Mouse (Mus musculus) frontal cortex, postnatal 25 days (tissue): ENCODE data around the gene Tnr.
A peak's percentile ranks its signal among the peaks of the same experiment; 100 is the strongest.

Experiments
- DNase-seq, 2 experiments: peaks; one replicate each; pipeline ENCODE4 v3.0.0; 2022; ENCODE audit warnings: low spot score in 2 of 2

Gene Tnr

DNA sequence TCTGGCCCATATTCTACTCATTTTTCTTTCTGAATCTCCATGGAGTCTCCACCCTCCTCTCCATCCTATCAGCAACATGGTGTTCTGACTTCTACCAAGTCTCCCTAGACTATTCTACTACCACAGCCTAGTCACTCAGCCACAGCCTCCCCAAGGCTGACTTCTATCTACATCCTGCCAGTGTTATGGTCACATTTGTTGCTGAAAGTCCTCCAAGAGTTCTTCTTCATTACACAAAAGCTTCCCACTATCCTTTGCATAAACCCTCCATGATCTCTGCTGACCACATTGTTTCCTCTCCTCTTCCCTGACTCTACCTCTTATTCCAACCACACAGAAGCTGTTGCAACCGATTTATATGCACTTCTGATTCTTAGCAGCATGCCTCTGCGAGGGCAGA is 272.5 kb downstream of the Tnr start:
- no peak for DNase-seq

DNA sequence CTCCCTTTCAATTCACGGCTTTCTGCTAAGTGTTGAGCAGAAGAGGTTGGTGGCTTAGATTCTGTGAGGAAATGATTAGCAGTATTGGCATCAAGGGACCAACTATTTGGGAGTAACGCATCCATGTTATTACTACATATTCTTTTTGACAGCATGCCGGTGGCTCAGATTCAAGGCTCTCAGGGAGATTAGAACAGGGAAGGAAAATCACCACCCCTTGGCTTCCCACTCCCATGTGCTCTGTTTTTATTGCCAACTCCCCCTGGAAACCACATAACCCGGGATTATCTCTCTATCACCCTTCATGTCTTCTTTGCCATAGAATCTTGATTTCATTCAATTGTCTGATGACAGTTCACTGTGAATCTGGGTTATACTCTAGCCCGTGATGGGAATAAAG is 276.8 kb downstream of the Tnr start:
- no peak for DNase-seq

DNA sequence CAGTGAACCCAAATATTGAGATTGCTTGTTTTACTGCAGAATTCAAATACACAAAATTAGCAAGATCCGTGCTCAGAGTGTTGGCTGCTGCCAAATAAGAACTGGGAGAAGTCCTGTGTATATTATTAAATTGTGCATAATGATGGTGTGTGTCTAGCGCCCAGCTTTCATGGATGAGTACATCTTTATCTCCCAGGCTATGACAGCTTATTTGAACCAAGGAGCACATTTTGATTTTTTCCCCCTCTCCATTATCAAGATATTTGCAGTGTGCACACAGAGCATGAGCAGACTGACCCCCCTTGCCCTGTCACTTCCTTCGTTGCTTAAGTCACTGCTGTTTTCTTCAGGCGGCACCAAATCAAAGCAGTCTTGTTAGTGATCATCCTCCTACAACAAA is 278.2 kb downstream of the Tnr start:
- DNase-seq: no peak

DNA sequence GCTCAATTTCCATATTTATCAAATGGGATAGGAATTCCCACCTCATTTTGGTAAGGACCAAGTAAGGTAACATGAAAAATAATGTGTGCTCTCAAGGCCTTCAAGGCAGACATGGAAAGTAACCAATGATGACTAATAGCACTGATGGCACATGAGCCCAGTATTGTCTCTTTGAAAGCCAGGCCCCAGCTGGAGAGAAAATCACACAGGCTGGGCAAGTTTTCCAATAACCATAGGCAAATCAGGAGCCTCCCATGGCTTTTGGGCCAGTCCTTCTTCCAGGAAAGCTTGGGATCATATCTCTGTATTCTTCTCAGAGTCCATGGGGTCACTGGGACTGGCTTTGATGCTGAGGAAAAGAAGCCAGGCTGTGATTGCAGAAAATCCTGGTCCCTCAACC is 280.1 kb downstream of the Tnr start:
- no peak for DNase-seq

DNA sequence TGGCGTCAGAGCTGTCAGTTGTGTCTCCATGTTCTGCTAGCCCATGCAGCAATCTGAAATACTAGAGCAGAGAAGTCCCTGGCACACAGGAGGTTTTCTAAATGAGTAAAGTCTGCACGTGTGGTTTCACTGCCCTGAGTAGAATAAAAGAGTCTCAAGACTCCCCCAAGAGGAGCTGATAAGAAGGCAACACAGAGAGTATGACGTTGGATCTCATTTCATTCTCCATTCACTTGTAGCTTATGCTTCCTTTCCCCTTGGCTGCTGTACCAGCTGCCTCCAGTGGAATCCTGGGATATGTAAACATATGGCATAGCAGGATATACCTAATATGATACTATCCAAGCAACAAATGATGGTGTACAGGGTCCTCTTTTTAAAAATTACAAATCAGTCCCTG is 285.9 kb downstream of the Tnr start:
- DNase-seq: no peak

DNA sequence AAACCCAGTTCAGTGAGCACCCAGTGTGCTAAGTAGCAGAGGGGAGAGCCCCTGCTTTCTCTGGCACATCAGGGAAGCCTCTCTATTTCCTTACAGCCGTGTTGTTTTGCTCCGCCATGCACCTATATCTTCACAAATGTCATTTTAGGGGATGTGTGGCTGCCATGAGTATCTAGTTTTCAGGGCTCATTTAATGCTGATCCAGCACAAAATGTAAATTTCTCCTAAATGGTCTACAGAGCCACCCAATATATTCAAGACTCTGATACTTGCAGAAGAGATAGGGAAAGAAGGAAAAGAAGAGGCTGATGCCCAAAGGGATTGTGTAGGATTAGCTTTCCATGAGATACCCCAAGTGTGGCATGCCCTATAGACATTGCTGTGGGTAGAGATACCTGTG is 288.2 kb downstream of the Tnr start:
- no peak for DNase-seq

DNA sequence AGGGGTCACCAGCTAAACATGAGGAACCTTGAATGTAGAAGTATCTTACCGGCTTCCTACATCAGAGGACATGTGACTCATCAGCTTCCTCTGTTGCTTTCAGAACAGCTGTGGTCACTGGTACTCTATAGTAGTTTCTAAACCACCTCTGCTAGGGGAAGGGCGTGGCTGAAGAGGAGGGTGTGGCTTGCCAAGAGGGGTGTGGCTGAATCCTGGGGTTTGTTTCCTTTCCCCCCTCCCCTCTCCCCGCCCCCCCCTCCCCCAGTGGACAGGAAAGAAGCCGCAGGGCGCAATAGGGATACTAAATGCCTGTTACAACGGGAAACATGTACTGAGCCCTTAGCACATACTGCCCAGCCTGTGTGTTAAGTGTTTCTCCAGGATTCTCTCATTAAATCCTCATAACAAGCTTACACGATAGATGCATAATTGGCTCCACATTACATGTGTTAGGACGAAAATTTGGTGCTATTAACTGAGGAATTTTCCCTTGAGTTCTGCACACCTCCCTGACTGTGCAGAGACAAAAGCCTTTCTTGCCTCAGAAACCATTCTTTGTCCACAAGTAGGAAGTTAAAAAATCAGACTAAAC is 289.3 kb downstream of the Tnr start:
- DNase-seq: no peak

DNA sequence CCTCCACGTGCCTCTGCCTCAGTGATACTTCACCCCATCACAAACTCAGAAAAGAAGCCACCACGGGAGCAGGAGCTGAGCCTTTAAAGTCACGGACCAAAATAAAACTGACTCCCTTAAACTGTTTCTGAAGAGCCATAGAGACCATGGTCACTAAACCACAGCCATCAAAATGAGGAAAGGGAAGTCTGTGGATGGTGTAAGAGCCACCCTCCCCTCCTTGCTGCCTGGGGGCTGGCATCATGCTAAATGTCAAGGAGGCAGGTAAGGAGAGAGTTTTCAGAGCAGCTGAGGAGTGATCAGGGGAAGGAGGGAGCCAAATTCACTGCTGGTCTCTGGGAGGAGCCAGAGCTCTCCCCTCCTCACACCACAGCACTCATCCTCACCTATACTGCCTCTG is 290.8 kb downstream of the Tnr start:
- DNase-seq: no peak

DNA sequence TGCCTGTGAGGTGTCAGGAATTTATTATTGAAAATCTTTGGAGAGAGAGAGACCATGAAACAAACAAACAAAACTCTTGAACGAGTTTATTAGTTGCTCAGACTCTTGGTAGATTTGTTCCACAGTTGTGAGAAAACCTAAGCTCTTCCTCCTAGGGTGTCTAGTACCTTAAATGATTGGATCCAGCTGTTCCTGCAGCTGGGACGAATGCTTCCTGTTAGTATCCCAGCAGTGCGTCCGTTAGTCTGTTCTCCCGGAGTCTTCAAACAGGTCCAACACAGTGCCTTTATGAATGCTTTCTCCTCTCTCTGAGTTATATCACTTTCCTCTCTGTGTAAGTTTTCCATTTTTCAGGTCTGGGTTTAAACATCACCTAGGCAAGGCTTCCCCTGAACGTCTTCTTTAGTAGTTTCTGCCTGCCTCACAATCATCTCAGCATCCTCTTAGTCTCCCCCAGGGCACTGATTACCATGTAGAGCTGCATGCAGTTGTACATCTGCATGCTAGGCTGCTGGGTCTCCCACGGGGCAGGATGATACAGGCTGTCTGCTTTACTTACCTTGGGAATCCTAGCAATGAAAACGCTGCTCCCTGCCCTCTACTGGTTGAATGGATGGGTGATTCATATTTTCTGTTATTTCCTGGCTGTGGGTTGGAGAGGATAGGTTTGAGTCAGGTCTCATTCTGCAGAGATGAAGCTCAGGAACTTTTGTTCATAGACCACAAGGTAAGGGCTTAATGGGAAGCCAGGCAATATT is 293.2 kb downstream of the Tnr start:
- DNase-seq: no peak

DNA sequence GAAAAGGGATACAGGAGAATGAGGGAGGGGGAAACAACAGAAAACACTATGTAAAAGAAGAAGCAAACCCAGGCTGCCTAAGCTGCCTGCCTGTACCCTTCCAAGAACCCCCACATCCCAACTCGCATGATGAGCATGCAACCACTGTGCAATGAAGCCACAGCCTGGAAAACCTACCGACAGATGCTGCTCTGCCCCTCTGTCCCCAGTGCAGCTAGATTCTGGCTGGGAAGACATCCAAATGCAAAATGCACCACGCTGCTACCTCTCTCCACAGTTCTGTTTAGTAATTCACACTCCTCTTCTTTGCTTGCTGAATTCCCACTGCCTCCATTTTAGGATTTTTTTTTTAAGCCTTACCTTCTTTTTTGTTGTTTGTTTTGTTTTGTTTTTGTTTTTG is 295.9 kb downstream of the Tnr start:
- peak in 1 of 2 experiments; percentile 17 for DNase-seq

DNA sequence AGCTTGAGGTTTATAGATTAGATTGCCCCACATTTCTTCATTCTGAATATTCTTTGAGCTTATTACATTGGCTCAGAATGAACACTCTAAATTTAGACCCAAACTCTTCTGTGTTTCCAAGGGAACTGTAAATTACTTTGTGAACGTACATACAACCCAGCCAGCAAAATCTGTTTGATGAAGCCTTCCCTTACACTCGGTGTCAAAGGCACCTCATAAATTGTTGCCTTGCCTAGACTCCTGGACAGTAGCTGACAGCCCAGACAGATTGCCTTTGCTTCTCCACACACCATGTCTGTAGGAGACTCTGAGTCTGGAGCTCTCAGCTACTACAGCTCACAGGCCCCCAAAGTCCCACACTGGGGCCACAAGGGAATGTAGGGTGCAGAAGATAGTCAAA is 298.8 kb downstream of the Tnr start:
- no peak for DNase-seq

DNA sequence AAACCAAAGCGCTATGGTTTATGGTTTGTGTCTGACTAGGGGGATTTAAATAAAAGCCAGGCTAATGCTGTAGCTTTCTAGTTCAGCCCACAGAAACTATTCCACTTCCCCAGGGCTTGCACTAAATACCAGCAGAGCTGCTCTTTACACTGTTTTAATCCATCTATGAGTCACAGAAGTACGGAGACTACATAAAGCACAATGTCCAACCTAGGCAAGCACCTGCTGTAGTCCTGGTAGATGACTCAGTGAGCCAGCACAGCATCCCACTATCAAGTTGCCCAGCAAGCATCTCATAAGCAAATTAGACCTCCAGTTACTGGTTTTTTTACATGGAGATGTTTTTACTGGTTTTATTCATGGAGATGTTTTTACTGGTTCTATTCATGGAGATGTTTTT is 305.0 kb downstream of the Tnr start:
- no peak for DNase-seq

DNA sequence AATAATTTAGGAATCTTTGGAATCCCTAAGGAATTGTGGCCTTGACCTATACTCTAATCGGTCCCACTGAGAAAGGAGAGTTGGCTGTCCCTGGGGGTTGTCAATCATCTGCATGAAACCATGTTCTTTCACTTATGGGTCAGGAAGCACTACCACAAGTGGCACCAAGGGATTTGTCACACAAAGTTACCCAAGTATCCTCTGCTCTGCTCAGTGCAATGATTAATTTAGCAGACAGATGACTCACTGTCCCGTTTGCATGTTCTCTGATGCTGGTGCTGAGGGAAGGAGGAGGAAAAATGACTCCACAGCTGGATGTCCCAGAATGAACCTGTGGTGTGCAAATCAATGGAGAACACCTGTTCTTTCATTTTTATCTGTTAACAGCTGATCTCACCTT is 309.6 kb downstream of the Tnr start:
- DNase-seq: no peak

DNA sequence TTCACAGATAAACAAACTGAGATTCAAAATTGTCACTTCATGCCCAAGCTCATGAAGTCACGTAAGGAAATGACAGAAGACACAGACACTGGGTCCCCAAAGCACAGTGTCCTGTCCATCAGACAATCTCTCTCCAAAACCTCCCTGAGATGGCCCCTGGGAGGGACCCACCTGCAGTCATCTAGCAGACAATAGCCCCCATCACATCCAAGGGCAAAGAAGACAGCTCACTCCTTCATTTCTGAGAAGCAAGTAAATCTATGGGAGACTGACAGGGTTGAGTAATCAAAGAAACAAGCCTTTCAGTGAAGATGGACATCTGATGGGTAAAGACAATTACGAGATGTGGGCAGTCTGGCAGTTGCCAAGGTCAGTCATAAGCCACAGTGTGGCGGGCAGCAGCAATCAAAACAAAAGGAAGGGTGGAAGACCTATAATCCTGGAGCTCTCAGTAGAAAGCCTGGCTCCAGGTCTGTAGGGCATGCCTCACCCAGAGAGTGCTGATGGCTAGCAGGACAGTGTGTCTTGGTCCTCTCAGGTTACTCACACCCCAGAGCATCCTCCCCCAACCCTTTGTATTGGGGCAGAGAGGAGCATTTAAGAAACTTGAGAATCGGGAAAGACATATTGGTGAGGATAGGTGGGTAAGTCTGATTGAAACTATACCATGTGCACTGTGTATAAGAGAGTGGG is 310.2 kb downstream of the Tnr start:
- DNase-seq: no peak

DNA sequence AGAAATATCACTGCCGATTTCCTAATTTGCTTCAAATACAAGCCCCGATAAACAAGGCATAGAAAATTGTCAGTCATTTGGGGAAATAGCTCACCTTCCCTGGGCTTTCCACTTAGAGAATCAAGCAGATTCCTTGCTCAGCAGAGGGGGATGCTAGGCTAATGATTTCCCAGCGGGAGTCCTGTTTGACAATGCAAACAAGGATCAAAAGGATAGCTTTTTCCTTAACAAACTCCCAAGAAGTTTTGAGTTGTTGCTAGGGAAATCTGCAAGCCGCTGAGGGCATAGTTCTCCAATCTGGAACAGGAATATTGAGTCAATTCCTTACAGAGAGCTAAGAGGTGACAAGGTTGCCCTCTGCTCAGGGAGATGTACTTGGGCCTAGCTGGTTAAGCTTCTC is 311.6 kb downstream of the Tnr start:
- DNase-seq: no peak

DNA sequence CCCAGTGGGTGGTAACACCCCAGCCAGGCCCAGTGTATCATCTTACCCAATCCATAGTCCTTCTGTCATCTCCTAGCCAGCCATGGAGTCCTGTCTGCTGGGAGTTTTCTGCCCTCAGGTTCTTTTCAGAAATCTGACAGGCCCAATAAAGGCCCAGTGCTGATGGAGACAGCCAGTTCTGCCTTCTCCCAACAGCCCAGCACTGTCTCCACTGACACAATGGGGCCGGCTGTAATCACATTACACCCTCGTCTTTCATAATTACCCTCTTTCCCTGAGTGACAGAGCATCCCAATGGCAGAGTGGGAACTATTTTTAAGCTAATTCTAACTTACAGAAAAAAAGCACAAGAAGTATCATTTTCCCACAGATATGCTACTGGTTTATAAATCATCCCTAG is 316.8 kb downstream of the Tnr start:
- DNase-seq: no peak

DNA sequence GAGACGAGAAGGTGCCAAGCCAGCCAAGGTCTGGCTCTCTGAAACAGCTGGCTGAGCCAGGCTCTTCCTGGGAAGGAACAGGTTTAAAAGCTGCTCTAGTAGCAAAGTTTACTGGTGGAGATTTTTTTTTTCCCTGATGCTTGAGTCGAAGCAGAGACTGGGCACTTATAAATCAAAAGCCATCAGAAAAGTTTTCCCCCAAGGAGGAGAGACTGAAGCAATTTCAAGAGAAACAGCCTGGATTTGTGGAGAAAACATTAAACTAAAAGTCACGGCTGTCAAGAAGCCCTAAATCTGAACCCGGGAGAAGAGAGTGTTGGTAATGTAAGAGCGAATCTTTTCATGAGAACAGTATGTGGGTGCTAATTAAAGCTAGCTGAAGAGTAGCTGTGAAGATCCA is 319.3 kb downstream of the Tnr start:
- no peak for DNase-seq

DNA sequence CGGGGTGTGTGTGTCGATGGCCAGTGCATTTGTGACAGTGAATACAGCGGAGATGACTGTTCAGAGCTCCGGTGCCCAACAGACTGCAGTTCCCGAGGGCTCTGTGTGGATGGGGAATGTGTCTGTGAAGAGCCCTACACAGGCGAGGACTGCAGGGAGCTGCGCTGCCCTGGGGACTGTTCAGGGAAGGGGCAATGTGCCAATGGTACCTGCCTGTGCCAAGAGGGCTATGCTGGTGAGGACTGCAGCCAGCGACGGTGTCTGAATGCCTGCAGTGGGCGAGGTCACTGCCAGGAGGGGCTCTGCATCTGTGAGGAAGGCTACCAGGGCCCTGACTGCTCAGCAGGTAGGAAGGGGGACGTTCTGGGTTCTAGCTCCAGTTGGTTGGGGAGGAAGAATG is 328.5 kb downstream of the Tnr start:
- DNase-seq: no peak

DNA sequence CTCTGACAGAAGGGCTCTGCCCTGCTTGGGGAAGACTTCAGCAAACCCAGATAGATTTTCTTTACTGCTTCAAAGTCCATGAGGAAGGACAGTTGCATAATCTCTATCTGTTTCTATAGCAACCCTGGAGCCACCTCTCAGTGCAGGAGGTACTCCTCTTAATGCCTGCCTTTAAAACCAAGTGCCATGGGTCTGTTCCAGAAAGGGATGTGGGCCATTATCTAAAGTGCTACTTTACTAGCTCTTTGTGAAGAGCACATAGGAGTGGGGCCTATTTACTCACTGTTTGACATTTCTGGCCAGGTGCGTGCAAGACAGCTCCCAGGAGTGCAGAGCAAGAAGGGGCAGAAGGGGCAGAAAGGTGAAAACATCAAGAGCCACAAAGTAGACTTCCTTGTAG is 330.7 kb downstream of the Tnr start:
- DNase-seq: no peak

DNA sequence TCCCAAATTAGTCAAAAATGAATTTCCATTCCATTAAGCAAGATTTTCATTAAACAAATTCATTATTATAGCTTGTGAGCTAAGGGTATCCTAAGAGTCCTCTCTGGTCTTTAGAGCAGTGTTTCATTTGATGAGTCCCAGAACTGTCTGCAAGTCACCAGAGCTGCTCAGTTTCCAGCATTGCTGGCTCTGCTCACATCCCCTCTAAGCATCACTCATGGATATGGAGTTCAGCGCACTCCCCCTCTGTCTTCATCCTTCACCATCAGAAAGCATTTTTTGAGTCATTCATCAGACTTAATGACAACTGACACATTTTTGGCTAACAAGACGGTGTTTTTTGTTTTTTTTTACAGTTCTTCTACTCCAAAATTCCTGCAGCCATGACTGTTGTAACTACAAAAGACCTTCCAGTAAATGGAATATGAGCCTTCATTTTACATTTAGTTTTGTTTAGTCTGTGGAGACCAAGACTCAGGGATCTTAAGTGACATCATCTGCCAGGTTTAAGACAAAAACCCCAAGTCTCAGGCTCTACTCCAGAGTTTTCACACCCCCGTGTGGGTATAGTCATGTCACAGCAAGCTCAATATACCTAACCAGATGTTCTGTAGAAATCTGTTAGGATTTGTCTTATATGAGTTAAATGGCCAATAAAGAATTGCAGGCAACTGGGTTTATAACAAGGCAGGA is 338.4 kb downstream of the Tnr start:
- DNase-seq: no peak

DNA sequence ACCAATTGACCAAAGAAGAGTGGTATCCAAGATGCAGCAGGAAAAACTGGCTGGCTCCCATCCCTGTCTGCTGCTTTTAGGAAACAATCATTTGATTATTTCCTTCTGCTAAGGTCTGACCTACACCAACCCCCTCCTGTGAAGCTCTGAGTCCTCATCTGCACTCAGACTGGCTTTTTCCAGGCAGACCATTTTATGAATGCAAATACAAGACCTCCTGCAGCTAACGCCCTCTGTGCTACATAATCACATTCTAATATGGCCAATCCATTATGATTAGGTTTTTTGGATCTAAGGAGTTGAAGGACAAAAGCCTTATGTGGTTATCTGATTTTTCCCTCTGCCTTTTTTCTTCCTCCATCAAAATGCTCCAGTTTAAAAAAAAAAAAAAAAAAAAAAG is 342.1 kb downstream of the Tnr start:
- DNase-seq: no peak

DNA sequence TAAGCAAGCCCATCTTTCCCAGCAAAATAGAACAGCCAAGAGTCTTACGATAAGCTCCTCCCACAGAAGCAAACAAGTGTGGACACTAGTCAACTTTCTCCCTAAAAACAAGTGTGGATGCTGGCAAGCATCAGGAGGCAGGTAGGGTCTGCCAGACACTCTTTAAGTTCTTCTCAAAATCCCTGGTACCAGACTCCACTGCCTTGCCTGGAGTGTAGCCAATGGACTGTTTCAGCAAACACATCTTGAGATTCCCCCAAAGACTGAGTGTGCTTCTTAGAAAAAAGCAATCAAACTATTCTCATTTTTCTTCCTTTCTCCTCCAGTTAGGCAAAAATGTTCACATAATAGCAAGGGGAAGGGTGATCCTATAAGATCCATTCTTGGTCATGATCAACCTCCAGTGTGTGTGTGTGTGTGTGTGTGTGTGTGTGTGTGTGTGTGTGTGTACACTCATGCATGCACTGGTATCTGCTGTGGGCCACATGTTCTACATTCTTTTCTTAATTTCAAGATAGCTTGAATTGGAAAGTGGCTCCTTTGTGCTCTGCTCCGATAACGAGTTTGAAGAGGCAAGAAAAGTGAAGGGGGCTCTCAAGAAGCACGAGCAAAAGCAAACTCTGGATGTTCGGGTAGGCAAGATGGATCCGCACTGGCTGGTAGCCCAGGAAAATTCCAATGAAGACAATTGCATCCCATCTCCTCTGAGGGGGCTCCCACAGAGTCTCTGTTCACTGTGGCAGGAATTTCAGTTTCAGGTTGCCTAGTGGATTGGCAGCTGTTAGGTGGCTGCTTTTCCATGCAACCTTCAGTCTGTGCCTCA is 346.3 kb downstream of the Tnr start:
- no peak for DNase-seq
